ENCODE assay signal across 8 mouse cellular contexts in the genomic region with DNA sequence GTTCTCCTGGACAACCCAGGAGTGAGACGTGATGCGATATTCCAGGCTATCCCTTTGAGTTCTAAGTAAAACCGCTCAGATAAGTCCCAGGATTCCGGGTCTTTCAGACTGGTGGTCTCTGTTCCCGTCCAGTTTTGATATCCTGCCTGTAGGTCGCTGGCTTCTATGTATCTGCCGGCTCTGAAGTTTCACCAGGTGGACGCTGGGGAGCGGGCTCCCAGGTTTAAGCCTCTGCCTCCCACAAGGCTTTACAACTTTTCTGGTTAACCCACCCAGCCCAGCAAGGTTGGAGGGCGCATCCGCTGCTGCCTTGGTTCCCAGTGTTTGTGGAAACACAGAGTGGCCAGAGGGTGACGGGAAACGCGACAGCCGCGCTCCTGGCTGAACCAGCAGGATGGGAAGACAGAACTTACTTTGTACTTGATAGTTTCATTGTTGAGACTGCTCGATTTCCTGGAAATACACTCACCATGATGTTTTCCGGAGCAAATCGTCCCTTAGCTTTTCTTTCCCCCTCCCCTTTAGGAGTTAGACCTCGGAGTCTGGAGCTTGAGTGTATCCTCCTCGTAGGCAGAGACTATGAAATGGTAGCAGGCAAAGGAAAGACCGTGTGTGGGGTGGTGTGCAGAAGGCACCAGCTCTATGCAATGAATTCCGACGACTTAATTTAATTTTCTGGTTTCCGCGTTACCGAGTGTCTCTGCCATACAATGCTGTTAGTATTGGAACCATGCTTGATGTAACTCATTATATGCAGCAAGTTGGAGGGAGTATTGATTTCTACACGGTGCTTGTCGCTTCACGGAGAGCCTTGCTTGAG. TPM values are rescaled to one million over a fixed set of nuclear protein-coding genes. Genes with fewer than 3 reads are reported as not detected.
DNase-seq lines count a peak whose midpoint lies in the region; ATAC-seq lines count a peak whose summit lies in the region.

No protein-coding gene starts in this region.

- H3K9ac ChIP-seq in liver, embryonic 15.5 days, result 0 out of 2 replicates have a peak overlapping the region, but pooled peaks have one; percentile 16
- H3K9ac ChIP-seq in neural tube, embryonic 15.5 days (replicated peaks), result peak overlapping the region; percentile 83

- H3K27me3 ChIP-seq in liver, embryonic 15.5 days, result peaks cover 41% of the 10 kb centered on the region
- no peaks in the 10 kb centered on the region for H3K27me3 ChIP-seq in neural tube, embryonic 15.5 days (replicated peaks)

- no peaks in the 10 kb centered on the region for H3K36me3 ChIP-seq in liver, embryonic 15.5 days (replicated peaks)
- H3K36me3 ChIP-seq in neural tube, embryonic 15.5 days, result no peaks in the 10 kb centered on the region

- H3K4me2 ChIP-seq in liver, embryonic 15.5 days, result peak overlapping the region; percentile 62
- peak overlapping the region; percentile 88 for H3K4me2 ChIP-seq in neural tube, embryonic 15.5 days

- H3K9me3 ChIP-seq in liver, embryonic 15.5 days (replicated peaks), result no peaks in the 10 kb centered on the region
- H3K9me3 ChIP-seq in neural tube, embryonic 15.5 days (replicated peaks), result no peaks in the 10 kb centered on the region

- peak overlapping the region; percentile 58 for H3K4me3 ChIP-seq in liver, embryonic 15.5 days (replicated peaks)
- peak overlapping the region; percentile 70 for H3K4me3 ChIP-seq in neural tube, embryonic 15.5 days (replicated peaks)

- ATAC-seq in liver, embryonic 15.5 days (ENCODE audit: insufficient read depth), result no peak
- 0 out of 2 replicates have a peak, but pooled peaks have one; percentile 2 for ATAC-seq in neural tube, embryonic 15.5 days (ENCODE audit: low FRiP score)

- no peak overlapping the region for H3K27ac ChIP-seq in liver, embryonic 15.5 days (replicated peaks)
- peak overlapping the region; percentile 87 for H3K27ac ChIP-seq in neural tube, embryonic 15.5 days (replicated peaks)

- DNase-seq in layer of hippocampus, adult 18-20 months (ENCODE audit: low spot score in 2 of 2), result peak; percentile 9 to 39
- no peak for DNase-seq in layer of hippocampus, adult 11-12 months (ENCODE audit: low spot score)
- DNase-seq in embryo, embryonic 10.5 days (ENCODE audit: low spot score), result peak; percentile 74
- peak; percentile 44 for DNase-seq in heart, adult 8-10 months (ENCODE audit: low spot score)
- DNase-seq in kidney, adult 18-20 months, result peak; percentile 64
- no peak for DNase-seq in adipocyte (ENCODE audit: low spot score)

- H3K4me1 ChIP-seq in liver, embryonic 15.5 days (replicated peaks), result no peaks in the 10 kb centered on the region
- H3K4me1 ChIP-seq in neural tube, embryonic 15.5 days, result peaks cover 28% of the 10 kb centered on the region; the same call in 1 of the 2 replicates

- 11% methylated on average over 30 of the region's 30 CpGs for WGBS in liver, embryonic 15.5 days (ENCODE audit: insufficient replicate concordance)
- WGBS in neural tube, embryonic 15.5 days, result 1% methylated on average over 30 of the region's 30 CpGs

RNA-seq across cellular contexts. Expression of gene Ptprk, which starts 1.6 kb away (rescaled TPM):
- total RNA-seq in layer of hippocampus, adult 18-20 months (2021), result 10 to 100 TPM; 46.8 to 50.1 TPM
- total RNA-seq in heart, adult 8-10 months (2022), result 10 to 100 TPM; 15.3 to 19.6 (median 17.3) TPM
- polyA plus RNA-seq in liver, embryonic 15.5 days (2015; fragmentation: Nextera tagmentation; extraction: Ambion mirVana), result 5.4 and 7.2 TPM in 2 replicates
- 31.0 and 32.7 TPM in 2 replicates for polyA plus RNA-seq in neural tube, embryonic 15.5 days (2015; fragmentation: Nextera tagmentation; extraction: Ambion mirVana)

Comparison
In these comparisons a context has a peak if more than half of its experiments do, and no peak if none do; other contexts are left out.
1. DNase-seq: peak in layer of hippocampus, adult 18-20 months (2 of 2), embryo, embryonic 10.5 days (single experiment), heart, adult 8-10 months (single experiment) and kidney, adult 18-20 months (single experiment); none in layer of hippocampus, adult 11-12 months (single experiment) and adipocyte (single experiment).